Mouse (Mus musculus): ENCODE data around the gene Sufu. TPM values are rescaled to one million over a fixed set of nuclear protein-coding genes. Genes with fewer than 3 reads are reported as not detected.

The Sufu gene
- total RNA-seq, 2 experiments from 2014 or later = 30.5 to 34.6 TPM

- no peak for DNase-seq (ENCODE audit: low spot score in 2 of 2)
These were observed 92.8 kb downstream of the Sufu start for GRCm38 (mm10) chr19:46489448-46489847.

GRCm38 (mm10) chr19:46490634-46491033 is 93.9 kb downstream of the Sufu start:
- no peak for DNase-seq (ENCODE audit: low spot score in 2 of 2)

GRCm38 (mm10) chr19:46495136-46495535 is 98.4 kb downstream of the Sufu start:
- DNase-seq (ENCODE audit: low spot score in 2 of 2) = no peak

GRCm38 (mm10) chr19:46497230-46497629 is 100.5 kb downstream of the Sufu start:
- DNase-seq (ENCODE audit: low spot score in 2 of 2) = no peak

GRCm38 (mm10) chr19:46499539-46499835 is 102.8 kb downstream of the Sufu start:
- no peak for DNase-seq (ENCODE audit: low spot score in 2 of 2)

GRCm38 (mm10) chr19:46499836-46500580 is 103.3 kb downstream of the Sufu start:
- DNase-seq (ENCODE audit: low spot score in 2 of 2) = peak; percentile 71 to 95

GRCm38 (mm10) chr19:46500581-46501341 is 104.1 kb downstream of the Sufu start:
- no peak for DNase-seq (ENCODE audit: low spot score in 2 of 2)

- peak; percentile 62 to 76 for DNase-seq (ENCODE audit: low spot score in 2 of 2)
These were observed 104.8 kb downstream of the Sufu start, which contains the start of gene Trim8 for GRCm38 (mm10) chr19:46501401-46502068. Trim8 (plus strand) TSS chr19:46501702.

- peak; percentile 56 to 58 for DNase-seq (ENCODE audit: low spot score in 2 of 2)
These were observed 105.4 kb downstream of the Sufu start for GRCm38 (mm10) chr19:46502069-46502455.

GRCm38 (mm10) chr19:46502471-46503166 is 105.9 kb downstream of the Sufu start:
- peak; percentile 67 to 77 for DNase-seq (ENCODE audit: low spot score in 2 of 2)

- DNase-seq (ENCODE audit: low spot score in 2 of 2) = peak in 1 of 2 experiments; percentile 58
These were observed 106.8 kb downstream of the Sufu start for GRCm38 (mm10) chr19:46503351-46504084.

- no peak for DNase-seq (ENCODE audit: low spot score in 2 of 2)
These were observed 107.4 kb downstream of the Sufu start for GRCm38 (mm10) chr19:46504085-46504552.

GRCm38 (mm10) chr19:46504822-46505417 is 108.2 kb downstream of the Sufu start:
- no peak for DNase-seq (ENCODE audit: low spot score in 2 of 2)

- DNase-seq (ENCODE audit: low spot score in 2 of 2) = no peak
These were observed 109.1 kb downstream of the Sufu start for GRCm38 (mm10) chr19:46505646-46506371.

- no peak for DNase-seq (ENCODE audit: low spot score in 2 of 2)
These were observed 109.6 kb downstream of the Sufu start for GRCm38 (mm10) chr19:46506372-46506717.

- DNase-seq (ENCODE audit: low spot score in 2 of 2) = no peak
These were observed 110.5 kb downstream of the Sufu start for GRCm38 (mm10) chr19:46507181-46507581.

GRCm38 (mm10) chr19:46507806-46508205 is 111.1 kb downstream of the Sufu start:
- no peak for DNase-seq (ENCODE audit: low spot score in 2 of 2)

- no peak for DNase-seq (ENCODE audit: low spot score in 2 of 2)
These were observed 112.0 kb downstream of the Sufu start for GRCm38 (mm10) chr19:46508738-46509137.

- no peak for DNase-seq (ENCODE audit: low spot score in 2 of 2)
These were observed 112.5 kb downstream of the Sufu start for GRCm38 (mm10) chr19:46509202-46509601.

GRCm38 (mm10) chr19:46509736-46510135 is 113.0 kb downstream of the Sufu start:
- DNase-seq (ENCODE audit: low spot score in 2 of 2) = no peak
